Mouse (Mus musculus): ENCODE data around the gene Gm3435. TPM values are rescaled to one million over a fixed set of nuclear protein-coding genes. Genes with fewer than 3 reads are reported as not detected.
"Not testable (repeated sequence)": the region's sequence is repeated elsewhere in the genome, so short reads cannot be mapped to it uniquely, and the experiment has no call there.

Gene Gm3435
- total RNA-seq (2017): 4.3 and 9.1 TPM in 2 replicates

GRCm38 (mm10) chr17:15009706-15010413 is at the start of gene Gm3435:
Gene Gm3435, plus strand, starts transcription at chr17:15010176.
- peak; percentile 96 for ATAC-seq (ENCODE audit: extremely low read depth, insufficient number of reproducible peaks, low FRiP score, poor library complexity, severe bottlenecking)

- ATAC-seq (ENCODE audit: extremely low read depth, insufficient number of reproducible peaks, low FRiP score, poor library complexity, severe bottlenecking): no peak
These were observed 49.5 kb upstream of the Gm3435 start for GRCm38 (mm10) chr17:14960520-14960919.

GRCm38 (mm10) chr17:14960951-14961556 is 48.9 kb upstream of the Gm3435 start, which contains the start of gene Phf10:
Gene Phf10, minus strand, starts transcription at chr17:14961273.
- not testable (repeated sequence) for ATAC-seq (ENCODE audit: extremely low read depth, insufficient number of reproducible peaks, low FRiP score, poor library complexity, severe bottlenecking)

- ATAC-seq (ENCODE audit: extremely low read depth, insufficient number of reproducible peaks, low FRiP score, poor library complexity, severe bottlenecking): peak; percentile 59
These were observed 48.3 kb upstream of the Gm3435 start for GRCm38 (mm10) chr17:14961557-14962154.

GRCm38 (mm10) chr17:14968373-14968913 is 41.5 kb upstream of the Gm3435 start:
- not testable (repeated sequence) for ATAC-seq (ENCODE audit: extremely low read depth, insufficient number of reproducible peaks, low FRiP score, poor library complexity, severe bottlenecking)

- peak; percentile 76 for ATAC-seq (ENCODE audit: extremely low read depth, insufficient number of reproducible peaks, low FRiP score, poor library complexity, severe bottlenecking)
These were observed 32.1 kb upstream of the Gm3435 start for GRCm38 (mm10) chr17:14977718-14978361.

GRCm38 (mm10) chr17:14978362-14979038 is 31.5 kb upstream of the Gm3435 start, which contains the start of the genes 9030025P20Rik and Gm3417:
Gene 9030025P20Rik, plus strand, starts transcription at chr17:14978468.
Gene Gm3417, minus strand, starts transcription at chr17:14978790.
- ATAC-seq (ENCODE audit: extremely low read depth, insufficient number of reproducible peaks, low FRiP score, poor library complexity, severe bottlenecking): peak; percentile 96

- not testable (repeated sequence) for ATAC-seq (ENCODE audit: extremely low read depth, insufficient number of reproducible peaks, low FRiP score, poor library complexity, severe bottlenecking)
These were observed 19.8 kb upstream of the Gm3435 start for GRCm38 (mm10) chr17:14990116-14990702.

GRCm38 (mm10) chr17:14992522-14993138 is 17.3 kb upstream of the Gm3435 start:
- not testable (repeated sequence) for ATAC-seq (ENCODE audit: extremely low read depth, insufficient number of reproducible peaks, low FRiP score, poor library complexity, severe bottlenecking)

- ATAC-seq (ENCODE audit: extremely low read depth, insufficient number of reproducible peaks, low FRiP score, poor library complexity, severe bottlenecking): peak; percentile 49
These were observed 16.7 kb upstream of the Gm3435 start for GRCm38 (mm10) chr17:14993139-14993832.

GRCm38 (mm10) chr17:14994140-14994539 is 15.8 kb upstream of the Gm3435 start:
- not testable (repeated sequence) for ATAC-seq (ENCODE audit: extremely low read depth, insufficient number of reproducible peaks, low FRiP score, poor library complexity, severe bottlenecking)

GRCm38 (mm10) chr17:15000047-15000446 is 9.9 kb upstream of the Gm3435 start:
- not testable (repeated sequence) for ATAC-seq (ENCODE audit: extremely low read depth, insufficient number of reproducible peaks, low FRiP score, poor library complexity, severe bottlenecking)

GRCm38 (mm10) chr17:15009088-15009487 is 888 bp upstream of the Gm3435 start:
- peak; percentile 76 for ATAC-seq (ENCODE audit: extremely low read depth, insufficient number of reproducible peaks, low FRiP score, poor library complexity, severe bottlenecking)

GRCm38 (mm10) chr17:15021503-15022220 is 11.7 kb downstream of the Gm3435 start:
- not testable (repeated sequence) for ATAC-seq (ENCODE audit: extremely low read depth, insufficient number of reproducible peaks, low FRiP score, poor library complexity, severe bottlenecking)

- ATAC-seq (ENCODE audit: extremely low read depth, insufficient number of reproducible peaks, low FRiP score, poor library complexity, severe bottlenecking): 0 out of 2 replicates have a peak, but pooled peaks have one; percentile 2
These were observed 14.0 kb downstream of the Gm3435 start for GRCm38 (mm10) chr17:15023878-15024492.
